In the genomic region with DNA sequence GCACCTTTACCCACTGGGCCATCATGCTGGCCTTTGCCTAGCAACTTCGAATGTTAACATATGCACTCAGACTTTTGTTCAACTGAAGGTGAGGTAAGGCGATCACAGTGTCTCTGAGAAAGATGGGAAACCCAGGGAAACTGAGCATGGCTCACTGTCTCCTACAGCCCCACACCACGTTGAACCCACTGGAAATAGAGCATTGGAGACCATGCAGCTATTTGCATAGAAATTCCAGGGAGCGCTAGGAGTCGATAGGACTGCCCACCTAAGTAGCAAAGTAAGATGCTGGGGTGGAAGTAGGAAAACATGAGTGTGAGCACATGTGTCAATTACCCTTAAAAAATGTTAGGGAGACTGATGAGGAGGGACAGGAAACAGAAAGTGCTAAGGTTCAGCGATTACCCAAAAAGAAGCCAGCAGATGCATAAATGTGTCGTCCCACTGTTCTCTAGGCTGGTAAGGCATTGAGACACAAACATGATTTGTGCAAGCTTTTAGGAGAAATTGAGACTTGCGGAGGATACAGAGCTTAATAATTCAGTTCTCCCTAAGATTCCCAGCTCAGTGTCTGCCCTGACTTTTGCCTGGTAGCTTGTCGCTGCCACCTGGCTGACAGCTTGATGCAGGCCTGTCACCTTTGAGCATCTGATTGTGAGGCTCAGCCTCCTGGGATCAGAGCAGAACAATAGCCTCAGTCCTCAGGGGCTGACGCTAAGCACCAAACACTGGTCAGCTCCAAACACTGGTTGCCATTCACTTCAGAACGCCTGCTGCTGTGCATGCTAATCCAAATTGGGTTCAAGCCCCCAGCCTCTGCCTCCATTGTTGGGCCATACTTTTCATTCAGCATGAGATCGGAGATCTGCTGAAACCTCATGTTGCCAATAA, we compare ENCODE assay signal across 12 mouse cellular contexts.
DNase-seq lines count a peak whose midpoint lies in the region; ATAC-seq lines count a peak whose summit lies in the region.
"Had no signal": no experiment of that assay in that cellular context is flagged by ENCODE, and none has a peak within 500 bp of the region (broad histone marks: within the 10 kb centered on the region; RNA-seq: fewer than 3 reads in every experiment).

No protein-coding gene starts in this region.

- peaks cover 30% of the 10 kb centered on the region for H3K4me1 ChIP-seq in hindbrain, embryonic 12.5 days
- H3K4me1 ChIP-seq in midbrain, embryonic 16.5 days (ENCODE audit: control insufficient read depth, insufficient read depth, low read length): peaks cover 17% of the 10 kb centered on the region
- H3K4me1 ChIP-seq: stomach, embryonic 15.5 days had no signal

- no peaks in the 10 kb centered on the region for H3K36me3 ChIP-seq in hindbrain, embryonic 12.5 days
- no peaks in the 10 kb centered on the region for H3K36me3 ChIP-seq in midbrain, embryonic 16.5 days (ENCODE audit: control insufficient read depth, insufficient read depth, low read length)
- H3K36me3 ChIP-seq: stomach, embryonic 15.5 days had no signal

- no peak overlapping the region for H3K4me2 ChIP-seq in hindbrain, embryonic 12.5 days (replicated peaks)
- H3K4me2 ChIP-seq in midbrain, embryonic 16.5 days (ENCODE audit: low read length): no peak overlapping the region
- H3K4me2 ChIP-seq: liver, embryonic 11.5 days; stomach, embryonic 15.5 days had no signal

- no peaks in the 10 kb centered on the region for H3K27me3 ChIP-seq in hindbrain, embryonic 12.5 days
- no peaks in the 10 kb centered on the region for H3K27me3 ChIP-seq in midbrain, embryonic 16.5 days (ENCODE audit: control insufficient read depth, insufficient read depth, low read depth, low read length)
- H3K27me3 ChIP-seq: stomach, embryonic 15.5 days had no signal

- no peak overlapping the region for H3K4me3 ChIP-seq in hindbrain, embryonic 12.5 days
- H3K4me3 ChIP-seq in midbrain, embryonic 16.5 days (ENCODE audit: low read depth, low read length): no peak overlapping the region
- H3K4me3 ChIP-seq: stomach, embryonic 15.5 days had no signal

- H3K27ac ChIP-seq in hindbrain, embryonic 12.5 days: peak overlapping the region; percentile 80
- H3K27ac ChIP-seq in midbrain, embryonic 16.5 days (ENCODE audit: low read length): peak overlapping the region; percentile 72
- H3K27ac ChIP-seq: stomach, embryonic 15.5 days had no signal

- peak; percentile 86 for ATAC-seq in hindbrain, embryonic 12.5 days (ENCODE audit: low FRiP score)
- ATAC-seq in midbrain, embryonic 16.5 days: peak; percentile 76; the same call in 1 of the 2 replicates

- 22% methylated on average over 12 of the region's 12 CpGs for WGBS in hindbrain, embryonic 12.5 days
- WGBS in midbrain, embryonic 16.5 days: 16% methylated on average over 12 of the region's 12 CpGs

- H3K9me3 ChIP-seq in hindbrain, embryonic 12.5 days (replicated peaks): peaks cover 3% of the 10 kb centered on the region; the same call in 1 of the 2 replicates
- no peaks in the 10 kb centered on the region for H3K9me3 ChIP-seq in midbrain, embryonic 16.5 days (replicated peaks; ENCODE audit: control insufficient read depth, low read length, poor library complexity, severe bottlenecking)
- H3K9me3 ChIP-seq: stomach, embryonic 15.5 days had no signal

- DNase-seq in layer of hippocampus, adult 11-12 months (ENCODE audit: low spot score): peak; percentile 32
- DNase-seq in layer of hippocampus, adult 9-10 months (ENCODE audit: low spot score): no peak
- DNase-seq in embryo, embryonic 9.5 days (ENCODE audit: extremely low spot score): peak; percentile 59
- no peak for DNase-seq in MN1 (ENCODE audit: low spot score)
- DNase-seq in gastrocnemius, postnatal 10 days: no peak
- DNase-seq in spleen, postnatal 36 days (ENCODE audit: low spot score in 2 of 2): no peak
- DNase-seq: cerebellum, postnatal 25 days; kidney, adult 2 months had no signal

- no peak overlapping the region for H3K9ac ChIP-seq in hindbrain, embryonic 12.5 days
- no peak overlapping the region; the same call in 1 of the 2 replicates for H3K9ac ChIP-seq in midbrain, embryonic 16.5 days (ENCODE audit: low read depth, low read length)
- H3K9ac ChIP-seq: stomach, embryonic 15.5 days had no signal

Comparison
In these comparisons a context has a peak if more than half of its experiments do, and no peak if none do; other contexts are left out.
1. DNase-seq: peak in layer of hippocampus, adult 11-12 months (single experiment) and embryo, embryonic 9.5 days (single experiment); none in layer of hippocampus, adult 9-10 months (single experiment), MN1 (single experiment), gastrocnemius, postnatal 10 days (single experiment) and spleen, postnatal 36 days (0 of 2).